Mouse (Mus musculus) kidney, adult 2 months (tissue): Measurements from ENCODE around the gene Ier2. TPM values are rescaled to one million over a fixed set of nuclear protein-coding genes. Genes with fewer than 3 reads are reported as not detected.
A peak's percentile ranks its signal among the peaks of the same experiment; 100 is the strongest.

ENCODE experiments used
- DNase-seq: peaks from one replicate; pipeline ENCODE4 v3.0.0; 2021
- H3K27ac ChIP-seq: fragments of 200-500 bp; 2 replicates; pipeline ENCODE4 v1.5.1; 2012; ENCODE audit warnings: low read depth, low read length, control low read depth, inconsistent platforms; ENCODE audit not compliant: insufficient read depth
- H3K27me3 ChIP-seq: fragments of 200-500 bp; replicated peaks from 2 replicates; pipeline ENCODE4 v1.6.1; 2012; ENCODE audit warnings: mild to moderate bottlenecking, moderate library complexity, low read length, inconsistent platforms; ENCODE audit not compliant: control insufficient read depth, insufficient read depth
- H3K36me3 ChIP-seq: fragments of 200-500 bp; 2 replicates; pipeline ENCODE4 v1.6.1; 2012; ENCODE audit warnings: mild to moderate bottlenecking, moderate library complexity, low read length, inconsistent platforms; ENCODE audit not compliant: control insufficient read depth, insufficient read depth
- H3K4me1 ChIP-seq: fragments of 200-500 bp; 2 replicates; pipeline ENCODE4 v1.6.1; 2011; ENCODE audit warnings: low read length; ENCODE audit not compliant: control insufficient read depth, insufficient read depth
- H3K4me3 ChIP-seq: fragments of 200-500 bp; 2 replicates; pipeline ENCODE4 v1.5.1; 2011; ENCODE audit warnings: mild to moderate bottlenecking, low read depth, low read length, control low read depth; ENCODE audit not compliant: insufficient read depth
- CTCF ChIP-seq: fragments of 200-500 bp; conservative IDR thresholded peaks from 2 replicates; pipeline ENCODE4 v1.5.1; 2011; ENCODE audit warnings: low read depth, mild to moderate bottlenecking, control low read depth, low read length, moderate library complexity, mixed read lengths; ENCODE audit not compliant: insufficient read depth, insufficient read length
- POLR2A ChIP-seq: fragments of 200-500 bp; IDR thresholded peaks from one replicate; pipeline ENCODE4 v1.6.1; 2011; ENCODE audit warnings: low read depth, low read length, control low read depth
- WGBS: fragments of 180-500 bp; shearing (Covaris S2); methylation state at CpG from one replicate; pipeline ENCODE4 v1.1.7; 2018; 5-methylcytosine and 5-hydroxymethylcytosine counted together
- polyA plus RNA-seq: library from polyadenylated mRNA; depleted of rRNA; stranded (reverse); fragments of >200 nt; gene quantifications from 2 replicates; pipeline ENCODE4 v1.2.3, GENCODE M21; 2012; rRNA removed

Ier2 gene
- polyA plus RNA-seq, result 5.7 and 7.3 TPM in 2 replicates

- H3K27ac ChIP-seq, result peak within 1 kb of the TSS; percentile 84
- DNase-seq, result peak; percentile 98
- TF ChIP-seq POLR2A (peak; percentile 100), CTCF (no peak)
- peaks cover 15% of the 10 kb centered on the region; the same call in 1 of the 2 replicates for H3K4me1 ChIP-seq
- under 1% methylated on average over 27 of the region's 27 CpGs for WGBS
- H3K4me3 ChIP-seq, result peak within 1 kb of the TSS; percentile 87
- no peaks in the 10 kb centered on the region for H3K27me3 ChIP-seq
- no peaks in the 10 kb centered on the region for H3K36me3 ChIP-seq
Measured at GRCm38 (mm10) chr8:84662581-84663065, at the start of gene Ier2. TSS of gene Ier2 (minus strand) at chr8:84662852.

GRCm38 (mm10) chr8:84711933-84712758, 49.5 kb upstream of the Ier2 start:
- 33% methylated on average over 11 of the region's 11 CpGs for WGBS

GRCm38 (mm10) chr8:84711312-84711711, 48.7 kb upstream of the Ier2 start:
- no peak overlapping the region for H3K4me3 ChIP-seq
- no peaks in the 10 kb centered on the region for H3K4me1 ChIP-seq
- DNase-seq, result no peak
- TF ChIP-seq POLR2A (no peak), CTCF (no peak)
- no peaks in the 10 kb centered on the region for H3K27me3 ChIP-seq
- H3K27ac ChIP-seq, result 0 out of 2 replicates have a peak overlapping the region, but pooled peaks have one; percentile 27
- no peaks in the 10 kb centered on the region for H3K36me3 ChIP-seq
- 53% methylated on average over 3 of the region's 3 CpGs for WGBS

More at GRCm38 (mm10) chr8:84711933-84712758, 49.5 kb upstream of the Ier2 start:
- Histone ChIP-seq H3K27ac (peak overlapping the region; percentile 78), H3K4me3 (no peak overlapping the region), H3K4me1 (no peaks in the 10 kb centered on the region), H3K27me3 (no peaks in the 10 kb centered on the region), H3K36me3 (no peaks in the 10 kb centered on the region)
- TF ChIP-seq CTCF (no peak), POLR2A (no peak)
- DNase-seq, result no peak

- TF ChIP-seq POLR2A, result no peak
- no peak for TF ChIP-seq CTCF
- no peak for DNase-seq
- Histone ChIP-seq H3K36me3 (no peaks in the 10 kb centered on the region), H3K27me3 (peaks cover 4% of the 10 kb centered on the region; the same call in 1 of the 2 replicates), H3K4me1 (no peaks in the 10 kb centered on the region), H3K27ac (no peak overlapping the region), H3K4me3 (no peak overlapping the region)
- 83% methylated on average over 1 of the region's 1 CpGs for WGBS
Measured at GRCm38 (mm10) chr8:84709931-84710330, 47.3 kb upstream of the Ier2 start.

GRCm38 (mm10) chr8:84708774-84709475, 46.3 kb upstream of the Ier2 start:
- Histone ChIP-seq H3K4me1 (no peaks in the 10 kb centered on the region), H3K27ac (no peak overlapping the region), H3K4me3 (no peak overlapping the region), H3K36me3 (no peaks in the 10 kb centered on the region), H3K27me3 (peaks cover 4% of the 10 kb centered on the region; the same call in 1 of the 2 replicates)
- 26% methylated on average over 12 of the region's 12 CpGs for WGBS
- TF ChIP-seq CTCF, result peak; percentile 92
- TF ChIP-seq POLR2A, result no peak
- peak; percentile 88 for DNase-seq

GRCm38 (mm10) chr8:84708071-84708541, 45.5 kb upstream of the Ier2 start:
- no peak overlapping the region for H3K27ac ChIP-seq
- no peak overlapping the region for H3K4me3 ChIP-seq
- no peak for DNase-seq

More at GRCm38 (mm10) chr8:84708071-84708541, 45.5 kb upstream of the Ier2 start:
- WGBS, result 44% methylated on average over 15 of the region's 15 CpGs
- H3K4me1 ChIP-seq, result no peaks in the 10 kb centered on the region
- H3K36me3 ChIP-seq, result no peaks in the 10 kb centered on the region
- H3K27me3 ChIP-seq, result peaks cover 4% of the 10 kb centered on the region; the same call in 1 of the 2 replicates
- TF ChIP-seq POLR2A (no peak), CTCF (no peak)
